Mouse (Mus musculus): ENCODE data around the gene Prss41.
"Not testable (repeated sequence)": the region's sequence is repeated elsewhere in the genome, so short reads cannot be mapped to it uniquely, and the experiment has no call there.

The Prss41 gene

DNA sequence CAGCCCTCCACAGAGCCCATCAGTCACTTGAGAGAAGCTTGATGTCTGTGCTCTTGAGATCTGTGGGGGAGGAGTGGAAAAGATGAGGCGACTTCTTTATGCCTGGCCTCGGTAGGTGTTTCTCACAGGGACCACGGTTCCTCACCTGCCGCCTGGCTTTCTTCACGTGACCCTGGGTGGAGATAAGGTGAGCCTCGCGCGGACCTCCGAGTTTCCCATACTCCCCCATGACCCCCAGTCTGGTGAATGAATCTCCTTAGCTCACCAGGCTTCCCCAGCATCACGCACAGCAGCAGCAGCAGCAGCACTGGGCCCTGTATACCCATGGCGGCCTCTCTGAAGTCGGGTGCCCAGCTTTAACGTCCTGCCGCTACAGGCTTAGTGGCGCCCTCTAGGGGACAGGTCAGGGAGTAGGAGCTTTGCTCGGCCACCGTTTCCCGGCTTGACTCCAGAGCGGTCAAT lies at the start of gene Prss41, which contains the start of gene Prss32:
TSS of gene Prss41 (minus strand) at position 361 of the 462 bp plus-strand sequence.
TSS of gene Prss32 (plus strand) at position 44 of the 462 bp plus-strand sequence.
- DNase-seq: peak; percentile 65 to 66

DNA sequence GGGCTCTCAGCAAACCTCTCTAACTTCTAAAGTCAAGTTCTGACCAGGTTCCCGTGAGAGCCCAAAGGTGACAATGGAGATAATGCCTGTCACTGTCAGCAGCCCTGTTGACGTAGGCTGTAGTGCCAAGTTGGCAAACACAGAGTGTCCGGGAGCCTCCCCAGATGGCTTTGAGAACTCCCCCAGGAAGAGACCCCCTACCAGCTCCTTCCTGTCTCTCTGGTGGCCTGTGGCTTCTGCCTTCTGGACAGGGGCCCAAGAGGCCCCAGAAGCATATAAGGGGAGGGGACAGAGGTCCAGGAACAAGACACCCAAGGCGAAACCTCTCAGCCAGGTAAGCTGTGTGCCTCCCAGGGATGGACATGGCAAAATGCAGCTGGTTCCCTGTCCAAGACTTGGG lies 36.6 kb upstream of the Prss41 start, which contains the start of the genes Dcpp1 and Dcpp2:
TSS of gene Dcpp1 (plus strand) at position 301 of the 400 bp plus-strand sequence.
TSS of gene Dcpp2 (plus strand) at position 305 of the 400 bp plus-strand sequence.
- DNase-seq: not testable (repeated sequence)

DNA sequence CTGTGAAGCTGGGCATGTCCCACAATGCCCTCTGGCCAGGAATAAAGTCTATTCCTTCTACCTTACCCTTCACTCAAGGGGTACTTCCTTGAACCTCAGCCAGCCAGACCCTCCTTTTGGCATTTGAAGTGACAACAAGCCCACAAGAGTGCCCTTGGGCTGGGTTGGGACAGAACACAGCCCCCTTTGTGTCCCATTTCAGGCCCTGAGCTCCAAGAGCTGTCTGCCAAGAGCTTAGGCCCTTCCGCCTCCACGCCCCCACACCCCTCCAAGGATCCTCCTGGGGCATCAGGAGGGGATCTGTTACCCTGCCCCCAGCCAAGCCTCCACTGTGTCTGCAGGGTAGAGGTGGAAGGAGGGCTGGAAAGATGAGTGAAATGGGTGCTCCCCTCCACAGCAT lies 33.2 kb upstream of the Prss41 start:
- no peak for DNase-seq

DNA sequence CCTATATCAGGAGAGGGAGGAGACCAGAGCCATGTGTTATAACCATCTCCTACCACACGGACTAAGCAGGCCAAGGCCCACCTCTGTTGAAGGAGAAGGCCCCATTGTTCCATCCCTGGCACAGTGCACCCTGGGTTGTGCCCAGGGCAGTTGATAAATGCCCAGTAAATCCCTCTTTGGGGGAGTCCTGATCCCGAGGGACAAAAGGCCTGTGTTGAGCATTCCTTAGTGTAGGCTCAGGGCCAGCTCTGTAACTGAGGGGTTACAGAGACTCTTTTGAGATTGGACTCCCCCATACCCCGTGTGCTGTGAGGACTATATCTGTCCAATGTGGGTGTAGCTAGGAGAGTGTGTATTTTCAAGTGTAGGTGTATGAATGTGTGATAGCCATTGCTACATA lies 32.8 kb upstream of the Prss41 start:
- no peak for DNase-seq

DNA sequence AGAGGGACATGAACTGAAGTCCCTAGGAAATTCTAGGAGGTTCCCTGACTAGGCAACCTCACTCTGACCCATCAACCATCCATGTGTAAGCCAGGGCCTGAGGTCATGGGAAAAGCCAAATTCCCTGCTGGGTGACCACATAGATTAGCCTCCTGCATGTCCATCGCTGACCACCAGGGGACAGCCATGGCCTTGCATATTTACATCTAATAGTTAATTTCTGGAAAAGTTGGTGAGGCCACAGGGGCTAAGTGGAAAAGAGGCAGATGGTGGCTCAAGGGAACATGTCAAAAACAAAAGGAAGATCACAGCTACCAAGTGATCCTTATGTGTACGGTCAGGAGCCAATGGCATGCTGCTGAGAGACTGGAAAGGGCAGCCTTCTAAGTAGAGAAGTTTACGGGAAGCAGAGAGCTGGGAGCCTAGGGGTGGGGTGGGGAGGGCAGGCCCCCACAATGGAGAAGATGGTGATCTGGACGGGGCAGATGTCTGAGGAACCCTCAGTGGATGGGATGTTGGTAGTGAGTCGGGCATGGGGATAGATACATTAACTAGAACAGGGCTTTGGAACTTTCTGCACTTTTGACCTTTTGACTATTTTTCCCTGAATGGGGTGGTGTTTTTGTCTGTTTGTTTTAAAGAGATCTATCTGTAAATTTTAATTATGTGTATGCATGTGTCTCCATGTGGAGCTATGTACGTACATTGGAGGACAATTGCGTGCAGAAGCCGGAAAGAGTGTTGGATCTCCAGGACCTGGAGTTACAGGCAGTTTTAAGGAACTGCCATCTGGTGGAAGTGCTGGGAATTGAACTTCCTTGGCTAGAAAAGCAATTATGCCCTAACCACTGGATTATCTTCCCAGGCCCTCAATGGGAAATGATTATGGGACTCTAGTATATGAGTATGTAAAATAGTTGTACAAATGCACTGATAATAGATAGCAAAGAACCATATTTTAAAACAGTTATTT lies 30.2 kb upstream of the Prss41 start:
- peak; percentile 59 to 61 for DNase-seq

DNA sequence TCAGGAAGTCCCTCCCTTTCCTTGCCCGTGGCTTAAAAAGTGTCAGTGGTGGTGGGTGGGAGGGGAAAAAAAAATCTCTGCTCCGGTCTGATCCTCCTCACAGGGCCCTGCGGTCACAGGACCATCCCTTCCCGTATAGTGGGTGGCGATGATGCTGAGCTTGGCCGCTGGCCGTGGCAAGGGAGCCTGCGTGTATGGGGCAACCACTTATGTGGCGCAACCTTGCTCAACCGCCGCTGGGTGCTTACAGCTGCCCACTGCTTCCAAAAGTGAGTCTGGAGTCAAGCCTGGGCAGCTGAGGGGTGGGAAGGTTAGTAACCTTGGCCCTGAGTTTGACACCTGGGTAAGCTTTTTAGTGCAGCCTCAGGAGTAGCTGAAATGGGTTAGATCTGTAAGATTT lies 24.5 kb upstream of the Prss41 start:
- DNase-seq: no peak

DNA sequence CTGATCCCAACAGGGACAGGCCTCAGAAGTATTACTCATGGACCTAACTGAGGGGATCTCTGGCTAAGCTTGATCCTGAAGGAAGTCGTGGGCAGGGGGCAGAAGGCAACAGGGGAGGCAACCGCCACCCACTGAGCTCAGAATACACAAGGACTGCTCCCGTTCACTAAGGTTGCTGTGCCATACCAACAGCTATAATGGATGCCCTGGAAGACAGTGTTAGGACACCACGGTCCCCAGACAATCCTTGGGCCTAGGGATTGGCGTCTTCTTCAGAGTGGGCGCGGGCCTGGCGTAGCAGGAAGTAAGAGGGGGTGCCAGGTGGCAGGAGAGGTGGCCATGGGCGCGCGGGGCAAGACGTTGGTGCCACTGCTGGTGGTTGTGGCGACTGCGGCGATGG lies 23.8 kb upstream of the Prss41 start, which contains the start of gene Prss21:
TSS of gene Prss21 (plus strand) at position 301 of the 400 bp plus-strand sequence.
- DNase-seq: no peak

DNA sequence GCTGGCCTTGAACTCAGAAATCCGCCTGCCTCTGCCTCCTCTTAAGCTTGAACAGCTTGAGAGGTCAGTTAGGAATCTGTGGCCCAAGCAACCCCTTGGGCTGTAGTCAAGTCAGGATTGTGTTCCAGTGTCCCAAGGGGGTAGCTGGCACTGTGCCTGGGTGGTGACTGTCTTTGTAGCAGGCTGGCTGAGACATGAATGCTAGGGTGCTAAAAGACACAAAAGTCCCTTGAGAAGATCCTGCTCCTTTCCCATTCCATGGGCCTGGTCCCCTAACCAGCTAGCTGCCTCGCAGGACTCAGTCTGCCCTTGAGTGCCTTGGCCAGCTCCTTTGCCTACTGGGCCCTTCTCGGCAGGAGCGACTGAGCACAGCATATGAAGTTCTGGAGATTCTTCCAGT lies 19.0 kb upstream of the Prss41 start:
- DNase-seq: no peak

DNA sequence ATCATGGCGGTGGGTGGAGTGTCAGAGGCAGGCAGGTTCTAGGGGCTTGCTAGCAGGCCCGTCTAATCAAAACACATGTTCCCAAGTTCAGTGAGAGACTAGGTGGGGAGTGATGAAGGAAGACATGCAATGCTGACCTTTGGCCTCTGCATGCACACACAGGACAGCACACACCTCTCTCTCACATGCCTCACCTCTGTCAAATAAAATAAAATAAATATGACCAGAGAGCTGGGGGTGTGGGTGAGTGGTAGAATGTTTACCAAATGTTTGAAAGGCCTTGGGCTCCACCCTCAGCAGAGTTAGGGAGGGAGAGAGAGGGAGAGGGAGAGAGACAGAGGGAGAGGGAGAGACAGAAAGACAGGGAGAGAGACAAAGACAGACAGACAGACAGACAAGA lies 13.9 kb upstream of the Prss41 start:
- DNase-seq: no peak

DNA sequence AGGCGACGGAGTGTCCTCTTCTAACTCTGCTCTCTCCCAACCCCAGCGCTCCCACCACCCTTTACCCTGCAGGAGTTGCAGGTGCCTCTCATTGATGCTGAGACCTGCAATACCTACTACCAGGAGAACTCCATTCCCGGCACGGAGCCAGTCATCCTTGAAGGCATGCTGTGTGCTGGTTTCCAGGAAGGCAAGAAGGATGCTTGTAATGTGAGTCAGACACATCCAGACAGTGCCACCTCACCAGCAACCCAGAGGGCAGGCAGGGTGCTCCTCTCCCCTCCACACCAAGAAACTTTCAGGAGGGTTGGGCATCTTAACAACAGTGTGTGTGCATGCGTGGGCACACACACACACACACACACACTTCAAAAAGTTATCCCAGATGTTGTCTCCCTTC lies 13.2 kb upstream of the Prss41 start:
- no peak for DNase-seq

DNA sequence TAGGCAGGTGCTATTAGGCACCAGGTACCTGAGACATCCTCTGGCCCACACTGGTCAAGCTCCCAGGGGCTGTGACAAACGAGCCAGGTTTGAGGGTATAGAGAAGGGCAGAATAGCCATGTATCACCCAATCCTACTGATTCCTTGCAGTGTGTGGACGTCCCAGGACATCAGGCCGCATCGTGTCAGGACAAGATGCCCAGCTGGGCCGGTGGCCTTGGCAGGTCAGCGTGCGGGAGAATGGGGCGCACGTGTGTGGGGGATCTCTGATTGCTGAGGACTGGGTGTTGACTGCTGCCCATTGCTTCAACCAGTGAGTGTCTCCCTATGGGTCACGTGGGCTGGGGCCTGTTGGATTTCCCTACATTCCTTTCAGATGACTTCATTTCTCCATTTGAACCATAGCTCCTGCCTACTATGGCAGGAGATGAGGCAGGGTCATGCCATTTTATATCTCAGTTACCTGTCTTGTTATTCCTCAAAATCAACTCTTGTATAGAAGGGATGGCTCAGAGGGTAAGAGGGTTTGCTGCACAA lies 10.3 kb upstream of the Prss41 start:
- no peak for DNase-seq

DNA sequence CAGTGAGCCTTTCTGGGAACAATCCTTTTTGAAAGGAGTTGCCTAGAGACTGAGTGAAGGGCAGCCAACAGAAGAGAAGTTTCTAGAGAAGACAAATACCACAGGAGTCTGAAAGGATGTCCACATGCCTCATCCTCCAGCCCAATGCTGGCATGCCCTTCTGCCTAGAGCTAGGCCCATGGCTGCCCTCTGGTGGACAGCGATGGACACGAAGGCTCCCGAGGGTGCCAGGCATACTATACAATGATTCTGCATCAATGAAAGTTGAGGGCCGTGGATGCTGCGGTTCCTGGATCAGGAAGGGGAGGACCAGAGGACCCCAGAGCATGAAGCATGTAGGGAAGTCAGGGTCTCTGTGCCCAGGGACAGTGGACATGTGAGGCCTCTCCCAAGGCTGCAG lies 9.3 kb upstream of the Prss41 start:
- peak in 1 of 2 experiments; percentile 24 for DNase-seq

DNA sequence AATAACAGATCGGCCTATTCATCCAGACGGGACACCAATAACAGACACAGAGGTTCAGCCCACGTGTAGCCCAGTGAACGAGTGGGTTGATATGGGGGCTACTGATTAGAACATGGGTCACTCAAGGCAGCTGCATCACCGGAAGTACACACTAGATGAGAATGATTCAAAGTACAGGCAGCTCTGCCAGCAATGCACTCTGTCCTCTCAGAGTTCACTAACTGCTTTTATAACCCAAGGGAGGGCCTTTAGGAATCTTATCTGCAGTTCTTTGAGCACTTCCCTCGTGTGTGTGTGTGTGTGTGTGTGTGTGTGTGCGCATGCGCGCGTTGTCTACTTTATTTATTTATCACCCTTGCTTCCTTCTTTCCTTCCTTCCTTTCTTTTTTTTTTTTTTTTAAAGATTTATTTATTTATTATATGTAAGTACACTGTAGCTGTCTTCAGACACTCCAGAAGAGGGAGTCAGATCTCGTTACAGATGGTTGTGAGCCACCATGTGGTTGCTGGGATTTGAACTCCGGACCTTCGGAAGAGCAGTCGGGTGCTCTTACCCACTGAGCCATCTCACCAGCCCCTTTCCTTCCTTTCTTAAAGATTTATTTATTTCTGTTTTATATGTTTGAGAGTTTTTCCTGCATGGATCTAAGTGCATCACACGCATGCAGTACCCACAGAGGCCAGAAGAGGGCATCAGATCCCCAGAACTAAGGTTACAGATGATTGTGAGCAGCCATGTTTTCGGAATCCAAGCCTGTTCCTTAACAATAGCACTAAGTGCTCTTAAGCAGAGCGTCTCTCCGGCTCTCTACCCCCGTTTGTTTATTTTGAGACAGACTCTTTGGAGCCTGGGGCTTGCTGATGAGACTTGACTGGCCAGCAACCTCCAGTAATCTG lies 7.1 kb upstream of the Prss41 start:
- peak; percentile 52 to 67 for DNase-seq

DNA sequence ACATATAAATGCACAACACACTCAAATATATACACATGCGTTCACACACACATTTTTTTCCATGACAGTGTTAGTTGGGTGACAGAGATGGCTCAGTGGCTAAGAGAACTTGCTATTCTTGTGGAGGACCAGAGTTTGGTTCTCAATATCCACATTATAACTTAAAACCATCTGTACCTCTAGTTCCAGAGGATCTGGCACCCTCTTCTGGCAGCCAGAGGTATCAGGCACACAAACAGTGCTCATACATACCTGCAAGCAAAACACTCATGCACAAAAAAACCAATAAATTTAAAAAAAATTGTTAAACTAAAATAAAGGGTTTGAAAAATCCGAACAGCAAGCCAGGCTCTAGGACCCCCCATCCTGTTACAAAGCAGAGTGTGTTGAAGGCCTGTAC lies 6.1 kb upstream of the Prss41 start:
- no peak for DNase-seq

DNA sequence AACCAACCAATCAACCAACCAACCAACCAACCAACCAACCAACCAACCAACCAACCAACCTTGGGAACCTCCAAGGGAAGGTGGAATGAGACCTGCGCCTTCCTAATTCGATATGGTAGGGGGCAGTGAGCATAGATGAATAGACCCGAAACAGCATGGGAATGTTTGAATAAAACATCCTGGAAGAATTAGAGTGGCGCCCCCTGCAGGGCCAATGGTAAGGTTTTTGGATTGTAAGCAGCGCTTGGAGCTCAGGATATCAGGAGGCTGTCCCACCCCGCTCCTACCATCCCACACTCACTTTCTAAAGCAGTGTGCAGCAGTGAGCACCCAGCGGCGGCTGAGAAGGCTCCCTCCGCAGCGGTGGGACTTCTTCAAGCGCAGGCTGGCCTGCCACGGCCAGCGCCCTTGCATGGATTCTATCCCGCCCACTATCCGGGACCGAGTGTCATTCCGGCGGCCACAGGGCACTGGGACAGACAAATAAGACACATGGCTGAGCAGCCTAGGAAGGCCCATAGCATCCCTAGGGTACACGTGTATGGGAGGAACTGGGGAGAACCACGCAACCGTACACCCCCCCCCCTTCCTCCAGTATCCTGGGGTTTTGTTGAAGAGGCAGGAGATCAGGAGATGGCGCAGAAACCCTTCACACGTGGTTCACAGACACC lies 696 bp downstream of the Prss41 start:
- no peak for DNase-seq

DNA sequence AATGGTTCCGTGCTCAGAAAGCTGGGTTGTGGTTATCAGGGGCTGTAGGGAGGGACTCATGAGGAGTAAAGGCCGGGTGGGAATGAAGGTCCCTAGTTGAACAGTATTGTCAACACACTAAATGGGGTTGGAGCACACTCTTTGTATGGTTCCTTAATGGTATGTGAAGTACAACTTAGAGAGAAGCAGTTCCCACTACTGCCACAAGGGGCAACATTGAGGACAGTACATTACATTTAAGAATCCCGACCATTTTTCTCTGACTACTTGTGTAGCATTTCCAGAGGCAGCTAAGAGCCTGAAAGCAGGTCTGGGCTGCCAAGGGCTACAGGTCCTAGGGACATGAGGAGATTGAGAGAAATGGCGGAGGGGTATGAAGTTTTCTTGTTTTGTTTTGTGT lies 2.8 kb downstream of the Prss41 start:
- DNase-seq: peak; percentile 58 to 77

DNA sequence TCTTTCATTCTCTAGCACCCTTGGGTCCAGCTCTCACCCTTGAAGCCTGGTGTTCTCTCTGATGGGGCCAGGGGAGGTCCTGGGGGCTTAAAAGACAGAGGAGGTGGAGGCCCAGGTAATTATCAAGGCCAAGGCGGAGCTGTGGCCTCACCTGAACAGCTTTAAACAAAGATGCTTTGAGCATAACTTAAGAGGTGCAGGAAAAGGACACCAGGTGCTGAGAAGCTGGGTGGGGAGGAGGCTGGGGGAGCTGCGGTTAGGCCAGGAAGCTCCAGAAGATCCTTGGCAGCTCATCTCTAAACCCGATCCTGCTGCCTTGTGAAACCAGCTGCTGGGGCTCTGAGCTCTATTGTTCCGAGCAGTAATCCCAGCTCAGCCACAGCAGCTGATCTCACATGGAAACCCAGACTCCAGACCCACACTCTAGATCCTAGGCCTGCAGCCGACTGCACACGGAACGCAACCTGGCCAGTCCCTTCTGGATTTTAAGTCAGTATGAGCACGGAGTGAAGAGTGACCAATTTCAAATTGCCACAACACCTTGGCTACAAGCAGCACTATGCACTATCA lies 7.9 kb downstream of the Prss41 start, which contains the start of gene Prss33:
TSS of gene Prss33 (minus strand) at position 51 of the 570 bp plus-strand sequence.
- DNase-seq: no peak

DNA sequence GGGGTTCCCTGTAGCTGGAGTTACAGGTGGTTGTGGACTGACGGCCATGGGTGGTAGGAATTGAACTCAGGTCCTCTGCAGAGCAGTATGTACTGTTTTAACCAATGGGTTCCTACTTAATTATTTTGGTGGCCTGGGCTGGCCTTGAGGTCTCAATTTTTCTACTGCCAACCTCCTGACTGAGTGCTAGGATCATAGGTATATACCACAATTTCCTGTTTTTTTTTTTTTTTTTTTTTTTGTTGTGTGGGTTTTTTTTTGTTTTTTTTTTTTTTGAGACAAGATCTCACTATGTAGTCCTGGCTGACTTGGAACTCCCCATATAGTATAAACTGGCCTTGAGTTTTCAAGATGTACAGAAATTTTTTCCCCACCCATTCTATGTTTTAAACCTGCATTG lies 12.8 kb downstream of the Prss41 start:
- DNase-seq: no peak

DNA sequence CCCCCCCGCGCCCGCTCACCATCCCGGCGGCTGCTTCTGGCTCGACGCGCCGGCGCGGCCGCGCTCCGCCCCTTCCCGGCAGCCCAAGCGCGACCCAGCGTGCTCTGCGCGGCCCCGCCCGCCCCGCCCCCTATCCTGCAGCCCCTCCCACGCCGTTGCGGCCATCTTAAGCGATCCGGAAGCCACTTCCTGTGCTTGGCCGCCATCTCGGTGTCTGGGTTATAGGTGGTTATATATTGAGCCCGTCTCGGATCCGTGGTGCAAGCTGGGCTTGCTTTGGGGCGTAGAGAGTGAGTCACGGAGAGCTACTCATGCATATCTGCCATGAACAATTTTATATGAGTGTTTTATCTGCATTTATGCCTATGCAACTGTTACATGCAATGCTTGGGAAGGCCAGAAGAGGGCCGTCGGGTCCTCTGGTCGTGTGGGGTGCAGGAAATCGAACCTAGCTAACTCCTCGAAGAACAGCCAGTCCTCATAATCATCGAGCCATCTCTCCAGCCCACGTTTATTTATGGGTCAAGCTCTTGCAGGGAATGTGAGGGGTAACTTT lies 14.8 kb downstream of the Prss41 start, which contains the start of gene Elob:
TSS of gene Elob (minus strand) at position 73 of the 556 bp plus-strand sequence.
- peak; percentile 86 to 88 for DNase-seq

DNA sequence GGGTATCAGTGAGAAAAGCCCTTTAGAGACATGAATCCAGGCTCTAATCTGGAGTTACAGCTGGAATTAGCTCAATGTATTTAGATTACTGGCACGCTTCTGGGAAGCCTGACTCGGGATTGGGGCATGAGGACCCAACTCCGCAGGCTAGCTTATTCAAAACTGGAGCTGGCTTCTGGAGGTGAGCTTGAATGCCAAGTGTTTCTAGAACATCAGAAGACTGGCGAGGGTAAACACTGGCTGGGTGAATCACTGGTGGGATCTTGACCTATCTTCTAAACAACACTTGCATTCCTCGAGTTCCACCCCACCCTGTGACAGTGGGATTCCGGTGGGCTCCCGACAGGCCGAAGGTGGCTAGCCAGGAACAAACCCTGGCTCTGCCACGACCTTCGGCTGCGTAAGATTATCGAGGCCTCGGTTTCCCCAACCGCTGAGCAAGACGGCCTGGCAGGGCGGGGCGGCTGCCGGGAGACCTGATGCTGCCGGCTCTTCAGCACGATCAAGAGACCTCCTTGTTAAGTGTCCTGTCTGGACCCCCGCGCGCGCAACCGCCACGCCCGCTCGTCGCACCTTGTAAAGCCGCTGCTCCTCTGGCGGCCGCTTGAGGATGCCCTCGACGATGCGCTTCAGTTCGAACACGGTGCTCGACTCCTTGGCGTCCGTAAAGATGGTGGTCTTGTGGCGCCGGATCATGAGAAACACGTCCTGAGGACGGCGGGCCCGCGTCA lies 15.5 kb downstream of the Prss41 start:
- peak; percentile 35 to 49 for DNase-seq
